Mouse (Mus musculus) 3T3-L1 (cell line): Measurements from ENCODE around the gene Gm11562.

ENCODE experiments used
- DNase-seq: peaks from one replicate; pipeline ENCODE4 v3.0.0-alpha.2; 2015; ENCODE audit warnings: low read depth, low spot score

The Gm11562 gene

GRCm38 (mm10) chr11:99585096-99585495 is 35.1 kb downstream of the Gm11562 start:
- no peak for DNase-seq

GRCm38 (mm10) chr11:99583245-99583704 is 37.0 kb downstream of the Gm11562 start, which contains the start of gene Krtap1-4:
TSS of gene Krtap1-4 (minus strand) at chr11:99583654.
- DNase-seq: no peak

GRCm38 (mm10) chr11:99581564-99581963 is 38.7 kb downstream of the Gm11562 start:
- peak; percentile 91 for DNase-seq

- DNase-seq: peak; percentile 71
Observed at GRCm38 (mm10) chr11:99581051-99581450, 39.2 kb downstream of the Gm11562 start.

- DNase-seq: no peak
Observed at GRCm38 (mm10) chr11:99580636-99581035, 39.6 kb downstream of the Gm11562 start, which contains the start of gene Krtap1-5. TSS of gene Krtap1-5 (minus strand) at chr11:99581016.

GRCm38 (mm10) chr11:99574106-99574505 is 46.1 kb downstream of the Gm11562 start:
- DNase-seq: peak; percentile 88

GRCm38 (mm10) chr11:99573164-99573563 is 47.1 kb downstream of the Gm11562 start:
- DNase-seq: no peak
